Mouse (Mus musculus) E14TG2a.4 (cell line): Measurements from ENCODE around the gene Ptpra.
"Not testable (repeated sequence)": the region's sequence is repeated elsewhere in the genome, so short reads cannot be mapped to it uniquely, and the experiment has no call there.

Experiments used
- H3K27me3 ChIP-seq: 2 replicates; pipeline ENCODE4 v1.6.1; 2014; ENCODE audit warnings: low read length, control low read depth; ENCODE audit not compliant: insufficient read depth
- H3K36me3 ChIP-seq: 2 replicates; pipeline ENCODE4 v1.6.1; 2014; ENCODE audit warnings: low read length, control low read depth; ENCODE audit not compliant: insufficient read depth
- H3K4me1 ChIP-seq: replicated peaks from 2 replicates; pipeline ENCODE4 v1.6.1; 2014; ENCODE audit warnings: low read depth, low read length, control low read depth
- H3K4me3 ChIP-seq: replicated peaks from 2 replicates; pipeline ENCODE4 v1.5.1; 2014; ENCODE audit warnings: mild to moderate bottlenecking, low read length
- H3K9me3 ChIP-seq: 2 replicates; pipeline ENCODE4 v1.6.1; 2014; ENCODE audit warnings: low read length, control low read depth
- CTCF ChIP-seq: conservative IDR thresholded peaks from 2 replicates; pipeline ENCODE4 v1.5.1; 2014; ENCODE audit warnings: low read length
- NANOG ChIP-seq: IDR thresholded peaks from 2 replicates; pipeline ENCODE4 v1.6.1; 2014; ENCODE audit warnings: borderline replicate concordance, low read length, mixed read lengths
- POU5F1 ChIP-seq: IDR thresholded peaks from 2 replicates; pipeline ENCODE4 v1.6.1; 2014; ENCODE audit warnings: low read length, borderline replicate concordance

Gene Ptpra

GRCm38 (mm10) chr2:130563212-130564055, 113.4 kb downstream of the Ptpra start, which contains the start of gene Mrps26:
Mrps26 (plus strand) TSS chr2:130563742.
- Histone ChIP-seq H3K4me1 (peaks cover 25% of the 10 kb centered on the region), H3K4me3 (peak within 1 kb of the TSS; percentile 95), H3K9me3 (no peaks in the 10 kb centered on the region), H3K27me3 (no peaks in the 10 kb centered on the region), H3K36me3 (peaks cover 26% of the 10 kb centered on the region)
- TF ChIP-seq CTCF = peak; percentile 20
- TF ChIP-seq NANOG = no peak

GRCm38 (mm10) chr2:130564063-130564462, 114.0 kb downstream of the Ptpra start:
- peaks cover 26% of the 10 kb centered on the region for H3K36me3 ChIP-seq
- no peaks in the 10 kb centered on the region for H3K27me3 ChIP-seq
- H3K4me3 ChIP-seq = peak overlapping the region; percentile 95
- TF ChIP-seq NANOG (no peak), POU5F1 (no peak), CTCF (no peak)
- peaks cover 25% of the 10 kb centered on the region for H3K4me1 ChIP-seq
- no peaks in the 10 kb centered on the region for H3K9me3 ChIP-seq

DNA sequence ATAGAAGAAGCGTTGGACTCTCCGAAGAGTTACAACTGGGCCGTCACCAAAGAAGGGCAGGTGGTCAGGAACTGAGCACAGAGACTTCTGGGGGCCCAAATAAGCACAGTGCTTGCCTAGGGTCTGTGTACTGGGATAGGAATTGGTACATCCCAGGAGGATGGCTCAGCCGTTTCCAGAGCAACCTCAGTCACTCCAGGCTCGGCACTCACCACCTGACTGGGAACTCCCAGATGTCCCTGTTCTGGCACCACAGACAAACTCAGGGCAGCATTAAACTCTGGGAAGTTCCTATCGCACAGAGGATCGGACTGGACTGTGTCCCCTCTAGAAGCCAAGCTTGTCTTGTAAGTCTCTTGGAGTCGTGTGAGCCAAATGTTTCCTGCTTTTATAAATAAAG, 114.9 kb downstream of the Ptpra start:
- TF ChIP-seq POU5F1 (no peak), CTCF (no peak), NANOG (no peak)
- Histone ChIP-seq H3K4me3 (no peak overlapping the region), H3K4me1 (peaks cover 25% of the 10 kb centered on the region), H3K27me3 (no peaks in the 10 kb centered on the region), H3K9me3 (no peaks in the 10 kb centered on the region), H3K36me3 (peaks cover 26% of the 10 kb centered on the region)

GRCm38 (mm10) chr2:130568921-130569320, 118.8 kb downstream of the Ptpra start:
- Histone ChIP-seq H3K27me3 (peaks cover 8% of the 10 kb centered on the region), H3K9me3 (no peaks in the 10 kb centered on the region), H3K36me3 (peaks cover 26% of the 10 kb centered on the region), H3K4me3 (no peak overlapping the region), H3K4me1 (peaks cover 16% of the 10 kb centered on the region)
- TF ChIP-seq NANOG (no peak), CTCF (no peak), POU5F1 (no peak)

GRCm38 (mm10) chr2:130569926-130570325, 119.8 kb downstream of the Ptpra start:
- Histone ChIP-seq H3K27me3 (peaks cover 8% of the 10 kb centered on the region), H3K4me3 (no peak overlapping the region), H3K9me3 (no peaks in the 10 kb centered on the region), H3K4me1 (peaks cover 6% of the 10 kb centered on the region; the same call in 1 of the 2 replicates), H3K36me3 (peaks cover 23% of the 10 kb centered on the region)
- TF ChIP-seq CTCF (no peak), NANOG (no peak), POU5F1 (no peak)

DNA sequence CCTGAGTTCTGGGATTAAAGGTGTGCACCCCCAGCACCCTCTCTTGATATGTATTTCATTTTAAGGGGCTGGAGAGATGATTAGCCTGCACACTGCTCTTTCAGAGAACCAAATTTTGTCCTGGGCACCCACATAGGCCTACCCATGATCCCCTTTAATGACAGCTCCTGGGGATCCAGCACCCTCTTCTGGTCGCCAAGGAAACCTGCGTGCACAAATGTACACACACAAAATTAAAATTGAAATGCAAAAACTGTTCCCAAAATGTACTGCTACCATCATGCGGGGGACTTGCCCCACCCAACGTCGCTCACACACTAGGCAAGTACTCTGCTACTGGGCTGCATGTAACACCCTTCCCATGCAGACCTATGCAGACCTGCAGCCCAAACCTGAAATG, 124.9 kb downstream of the Ptpra start:
- Histone ChIP-seq H3K4me1 (peaks cover 31% of the 10 kb centered on the region), H3K27me3 (peaks cover 55% of the 10 kb centered on the region), H3K9me3 (no peaks in the 10 kb centered on the region), H3K4me3 (no peak overlapping the region), H3K36me3 (no peaks in the 10 kb centered on the region)
- TF ChIP-seq CTCF (peak; percentile 21), POU5F1 (no peak)

DNA sequence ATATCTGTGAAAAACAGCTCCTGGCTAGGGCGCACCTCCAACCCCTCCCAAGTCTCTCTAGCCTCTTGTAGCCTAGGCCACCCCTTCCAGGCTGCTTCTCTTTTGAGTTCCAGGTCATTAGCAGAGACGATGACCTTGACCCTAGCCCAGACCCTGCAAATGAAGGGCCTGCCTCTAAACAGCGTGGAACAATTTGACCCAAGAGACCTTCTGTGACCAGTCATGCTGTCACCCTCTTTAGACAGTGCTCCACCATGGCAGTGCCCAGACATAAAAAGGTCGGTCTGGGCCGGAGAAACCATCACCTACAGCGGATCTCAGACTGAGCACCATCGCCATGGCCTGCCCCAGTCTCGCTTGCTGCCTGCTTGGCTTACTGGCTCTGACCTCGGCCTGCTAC, 125.8 kb downstream of the Ptpra start, which contains the start of gene Oxt:
TSS of gene Oxt (plus strand) at position 301 of the 400 bp plus-strand sequence.
- H3K27me3 ChIP-seq = peaks cover 63% of the 10 kb centered on the region
- no peak for TF ChIP-seq POU5F1
- TF ChIP-seq NANOG = no peak
- TF ChIP-seq CTCF = no peak
- H3K4me1 ChIP-seq = peaks cover 39% of the 10 kb centered on the region
- peak within 1 kb of the TSS; percentile 75 for H3K4me3 ChIP-seq
- H3K9me3 ChIP-seq = no peaks in the 10 kb centered on the region
- H3K36me3 ChIP-seq = no peaks in the 10 kb centered on the region

DNA sequence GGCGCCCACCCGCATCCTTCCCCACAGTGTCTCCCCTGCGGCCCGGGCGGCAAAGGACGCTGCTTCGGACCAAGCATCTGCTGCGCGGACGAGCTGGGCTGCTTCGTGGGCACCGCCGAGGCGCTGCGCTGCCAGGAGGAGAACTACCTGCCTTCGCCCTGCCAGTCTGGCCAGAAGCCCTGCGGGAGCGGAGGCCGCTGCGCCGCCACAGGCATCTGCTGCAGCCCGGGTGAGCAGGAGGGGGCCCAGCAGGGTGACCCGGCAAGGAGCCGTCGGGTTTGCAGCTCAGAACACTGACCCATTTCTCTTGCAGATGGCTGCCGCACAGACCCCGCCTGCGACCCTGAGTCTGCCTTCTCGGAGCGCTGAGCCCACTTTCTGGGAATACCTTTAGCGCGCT, 126.5 kb downstream of the Ptpra start:
- not testable (repeated sequence) for H3K36me3 ChIP-seq, H3K9me3 ChIP-seq
- Histone ChIP-seq H3K27me3 (peaks cover 68% of the 10 kb centered on the region), H3K4me1 (peaks cover 44% of the 10 kb centered on the region), H3K4me3 (peak overlapping the region; percentile 75)

GRCm38 (mm10) chr2:130577021-130577420, 126.9 kb downstream of the Ptpra start:
- Histone ChIP-seq H3K4me3 (peak overlapping the region; percentile 75), H3K36me3 (no peaks in the 10 kb centered on the region), H3K4me1 (peaks cover 45% of the 10 kb centered on the region), H3K27me3 (peaks cover 73% of the 10 kb centered on the region), H3K9me3 (no peaks in the 10 kb centered on the region)
- TF ChIP-seq NANOG (no peak), CTCF (no peak), POU5F1 (no peak)
